Mouse (Mus musculus) retina, embryonic 14.5 days (tissue): ENCODE results near the gene Cers6.
A peak's percentile ranks its signal among the peaks of the same experiment; 100 is the strongest.

Experiments used
- DNase-seq: peaks from one replicate; pipeline ENCODE4 v3.0.0-alpha.2; 2015; ENCODE audit warnings: low spot score

Cers6 gene

GRCm38 (mm10) chr2:69071440-69072235, 210.4 kb downstream of the Cers6 start:
- no peak for DNase-seq

- peak; percentile 45 for DNase-seq
Measured at GRCm38 (mm10) chr2:69077189-69077588, 215.9 kb downstream of the Cers6 start.

- no peak for DNase-seq
Measured at GRCm38 (mm10) chr2:69080760-69081159, 219.5 kb downstream of the Cers6 start.

GRCm38 (mm10) chr2:69082499-69083197, 221.4 kb downstream of the Cers6 start:
- DNase-seq = peak; percentile 10

GRCm38 (mm10) chr2:69083198-69083509, 221.9 kb downstream of the Cers6 start:
- DNase-seq = no peak

GRCm38 (mm10) chr2:69084416-69084815, 223.2 kb downstream of the Cers6 start:
- no peak for DNase-seq

GRCm38 (mm10) chr2:69086505-69087260, 225.4 kb downstream of the Cers6 start:
- peak; percentile 33 for DNase-seq

GRCm38 (mm10) chr2:69095836-69096235, 234.6 kb downstream of the Cers6 start:
- no peak for DNase-seq

- no peak for DNase-seq
Measured at GRCm38 (mm10) chr2:69096821-69097220, 235.6 kb downstream of the Cers6 start.

- no peak for DNase-seq
Measured at GRCm38 (mm10) chr2:69097526-69097925, 236.3 kb downstream of the Cers6 start.

- no peak for DNase-seq
Measured at GRCm38 (mm10) chr2:69098701-69099100, 237.5 kb downstream of the Cers6 start.

GRCm38 (mm10) chr2:69099147-69099546, 237.9 kb downstream of the Cers6 start:
- no peak for DNase-seq

GRCm38 (mm10) chr2:69100706-69101105, 239.5 kb downstream of the Cers6 start:
- peak; percentile 73 for DNase-seq

- DNase-seq = no peak
Measured at GRCm38 (mm10) chr2:69103526-69103925, 242.3 kb downstream of the Cers6 start.

- DNase-seq = no peak
Measured at GRCm38 (mm10) chr2:69104511-69105145, 243.4 kb downstream of the Cers6 start.

- no peak for DNase-seq
Measured at GRCm38 (mm10) chr2:69109246-69109645, 248.0 kb downstream of the Cers6 start.

GRCm38 (mm10) chr2:69109710-69110109, 248.5 kb downstream of the Cers6 start:
- no peak for DNase-seq

GRCm38 (mm10) chr2:69112609-69113008, 251.4 kb downstream of the Cers6 start:
- DNase-seq = no peak

GRCm38 (mm10) chr2:69113829-69114547, 252.7 kb downstream of the Cers6 start:
- DNase-seq = no peak

GRCm38 (mm10) chr2:69115921-69116320, 254.7 kb downstream of the Cers6 start:
- no peak for DNase-seq

GRCm38 (mm10) chr2:69116767-69117166, 255.5 kb downstream of the Cers6 start:
- DNase-seq = no peak

- DNase-seq = no peak
Measured at GRCm38 (mm10) chr2:69118994-69119393, 257.8 kb downstream of the Cers6 start.
